Mouse (Mus musculus) liver, postnatal 0 days (tissue): ENCODE results near the gene Adarb1. TPM values are rescaled to one million over a fixed set of nuclear protein-coding genes. Genes with fewer than 3 reads are reported as not detected.

ENCODE experiments used
- ATAC-seq: fragments of 200-750 bp; cut with Nextera tagmentation; 2 replicates; pipeline ENCODE4 v1.8.0; 2017; ENCODE audit warnings: mild to moderate bottlenecking, moderate library complexity
- DNase-seq: peaks from one replicate; pipeline ENCODE4 v3.0.0-alpha.2; 2016
- H3K27ac ChIP-seq: fragments of 300-500 bp; sonication (generic); 2 replicates; pipeline ENCODE4 v1.5.1; 2014; ENCODE audit warnings: antibody characterized with exemption, moderate library complexity, mild to moderate bottlenecking, low read depth
- H3K27me3 ChIP-seq: fragments of 300-500 bp; sonication (generic); 2 replicates; pipeline ENCODE4 v1.6.1; 2014; ENCODE audit warnings: low read length, control low read depth, mixed read lengths; ENCODE audit not compliant: insufficient read depth
- H3K36me3 ChIP-seq: fragments of 300-500 bp; sonication (generic); replicated peaks from 2 replicates; pipeline ENCODE4 v1.6.1; 2014; ENCODE audit warnings: mild to moderate bottlenecking, control low read depth, low read length, moderate library complexity, mixed read lengths; ENCODE audit not compliant: insufficient read depth
- H3K4me1 ChIP-seq: fragments of 300-500 bp; sonication (generic); 2 replicates; pipeline ENCODE4 v1.6.1; 2014; ENCODE audit warnings: antibody characterized with exemption, mild to moderate bottlenecking, control low read depth; ENCODE audit not compliant: insufficient read depth
- H3K4me2 ChIP-seq: fragments of 300-500 bp; sonication (generic); 2 replicates; pipeline ENCODE4 v1.6.1; 2014; ENCODE audit warnings: low read depth, mild to moderate bottlenecking, low read length, moderate library complexity, mixed read lengths
- H3K4me3 ChIP-seq: fragments of 300-500 bp; sonication (generic); 2 replicates; pipeline ENCODE4 v1.5.1; 2014; ENCODE audit warnings: low read depth, low read length
- H3K9ac ChIP-seq: fragments of 300-500 bp; sonication (generic); replicated peaks from 2 replicates; pipeline ENCODE4 v1.6.1; 2014; ENCODE audit warnings: mild to moderate bottlenecking, moderate library complexity
- H3K9me3 ChIP-seq: fragments of 300-500 bp; sonication (generic); 2 replicates; pipeline ENCODE4 v1.6.1; 2016; ENCODE audit warnings: mild to moderate bottlenecking, control low read depth, low read length, mixed read lengths
- CTCF ChIP-seq: sonication (generic); IDR thresholded peaks from 2 replicates; pipeline ENCODE4 v1.5.1; 2016; ENCODE audit warnings: antibody characterized with exemption, low read depth
- EP300 ChIP-seq: IDR thresholded peaks from 2 replicates; pipeline ENCODE4 v1.6.1; 2016; ENCODE audit warnings: antibody characterized with exemption, low read depth, mild to moderate bottlenecking
- WGBS: fragments of 180-500 bp; shearing (Covaris S2); extraction: QIAGEN DNeasy Blood & Tissue Kit; methylation state at CpG from one replicate; pipeline ENCODE4 v1.1.7; 2014; ENCODE audit not compliant: insufficient replicate concordance; 5-methylcytosine and 5-hydroxymethylcytosine counted together
- polyA plus RNA-seq: library from polyadenylated mRNA; unstranded; fragments of >200 nt; fragmentation: Nextera tagmentation; extraction: Ambion mirVana; gene quantifications from 2 replicates; pipeline ENCODE4 v1.2.1, GENCODE M21; 2015

Gene Adarb1
- polyA plus RNA-seq, 1 experiment from 2014 or later: 1.8 TPM

- no peaks in the 10 kb centered on the region for H3K4me1 ChIP-seq
- no peaks in the 10 kb centered on the region for H3K27me3 ChIP-seq
- H3K4me3 ChIP-seq: no peak overlapping the region
- no peak for TF ChIP-seq CTCF
- 68% methylated on average over 7 of the region's 7 CpGs for WGBS
- H3K36me3 ChIP-seq: no peaks in the 10 kb centered on the region
- H3K27ac ChIP-seq: no peak overlapping the region
- DNase-seq (no peak), ATAC-seq (no peak)
- H3K4me2 ChIP-seq: no peak overlapping the region
- H3K9me3 ChIP-seq: no peaks in the 10 kb centered on the region
- no peak overlapping the region for H3K9ac ChIP-seq
These were observed 38.4 kb upstream of the Adarb1 start for GRCm38 (mm10) chr10:77456507-77456906.

DNA sequence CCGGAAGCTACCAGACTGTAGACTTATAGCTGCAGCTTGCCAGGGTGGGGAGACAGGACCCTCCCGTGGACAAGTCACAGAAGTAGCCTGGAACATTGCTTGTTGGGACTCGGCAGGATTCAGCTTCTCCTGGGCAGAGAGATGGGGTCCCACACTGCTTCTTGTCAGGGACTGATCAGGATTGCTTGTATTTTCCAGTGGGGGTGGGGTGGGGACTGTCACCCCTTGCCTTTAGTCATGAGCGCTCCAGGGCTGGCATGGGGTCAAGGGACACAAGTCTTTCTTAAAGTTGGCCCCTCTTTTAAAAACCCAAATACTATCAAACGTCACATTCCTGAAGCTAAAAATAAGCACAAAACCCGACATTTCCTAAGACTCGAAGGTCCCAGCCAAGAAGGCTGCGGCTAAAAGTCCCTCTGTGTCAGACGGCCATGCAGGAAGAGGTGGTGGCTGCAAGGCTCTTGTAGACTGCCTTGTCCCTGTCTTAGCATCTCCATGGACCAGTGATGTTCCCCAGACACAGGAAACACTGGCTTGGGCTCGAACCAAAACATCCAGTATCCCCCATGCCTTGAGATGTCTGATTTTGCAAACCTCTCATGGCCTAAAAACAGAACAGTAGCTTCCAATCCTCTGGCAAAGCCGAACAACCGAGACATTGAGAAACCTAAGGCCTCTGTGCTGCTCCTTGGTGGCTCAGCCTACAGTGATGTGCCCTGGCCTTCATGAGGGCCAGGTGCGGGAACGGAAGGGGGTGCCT, 37.4 kb upstream of the Adarb1 start:
- WGBS: 58% methylated on average over 14 of the region's 14 CpGs
- no peak overlapping the region for H3K4me2 ChIP-seq

DNA sequence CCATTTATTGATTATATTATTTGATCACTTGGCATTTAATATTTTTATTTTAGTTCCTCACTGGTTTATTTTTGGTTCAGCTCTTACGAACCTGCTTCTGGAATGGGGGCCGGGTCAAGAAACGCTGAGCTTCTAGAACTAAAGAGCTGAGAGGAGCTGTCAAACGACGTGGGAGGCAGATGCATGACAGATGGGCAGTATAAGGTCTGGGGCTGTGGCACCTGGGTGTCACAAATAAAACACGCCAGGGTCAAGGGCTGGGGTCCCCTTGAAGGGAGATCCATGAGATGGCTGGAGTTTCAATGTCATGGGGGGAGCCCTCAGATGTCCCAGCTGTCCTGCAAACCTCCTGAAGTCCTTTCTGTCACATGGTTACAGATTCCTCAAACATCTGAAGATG, 36.7 kb upstream of the Adarb1 start:
- Histone ChIP-seq H3K36me3 (no peaks in the 10 kb centered on the region), H3K27me3 (no peaks in the 10 kb centered on the region), H3K4me2 (no peak overlapping the region), H3K4me3 (no peak overlapping the region), H3K9ac (no peak overlapping the region), H3K4me1 (no peaks in the 10 kb centered on the region), H3K9me3 (no peaks in the 10 kb centered on the region), H3K27ac (no peak overlapping the region)
- WGBS: 72% methylated on average over 6 of the region's 6 CpGs
- no peak for DNase-seq
- no peak for ATAC-seq
- no peak for TF ChIP-seq EP300
- no peak for TF ChIP-seq CTCF

More for the DNA sequence above, 37.4 kb upstream of the Adarb1 start:
- Histone ChIP-seq H3K9ac (no peak overlapping the region), H3K9me3 (no peaks in the 10 kb centered on the region), H3K27me3 (no peaks in the 10 kb centered on the region), H3K36me3 (no peaks in the 10 kb centered on the region), H3K4me3 (no peak overlapping the region), H3K27ac (no peak overlapping the region), H3K4me1 (no peaks in the 10 kb centered on the region)
- no peak for TF ChIP-seq EP300
- no peak for TF ChIP-seq CTCF
- DNase-seq: no peak
- ATAC-seq: no peak

DNA sequence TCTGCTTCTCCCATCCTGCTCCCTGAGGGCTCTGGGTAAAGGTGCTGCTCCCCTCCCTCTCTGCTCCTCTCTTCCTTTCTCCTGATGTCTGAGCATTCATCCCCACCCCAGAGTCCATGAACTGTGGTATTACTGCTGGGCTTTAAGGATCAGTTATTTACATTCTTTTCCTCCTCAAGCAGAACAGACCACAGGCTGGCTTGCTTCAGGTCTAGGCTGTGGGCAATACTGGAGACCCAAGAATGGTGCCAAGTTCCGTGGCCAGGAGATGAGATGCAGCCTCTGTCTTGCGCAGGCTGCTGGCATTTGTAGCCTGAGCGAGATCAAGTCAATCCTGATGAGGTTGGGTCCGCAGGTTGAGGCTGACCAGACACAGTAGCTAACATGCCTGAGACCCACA, 33.8 kb upstream of the Adarb1 start:
- no peak overlapping the region for H3K4me2 ChIP-seq
- H3K9me3 ChIP-seq: no peaks in the 10 kb centered on the region
- no peak overlapping the region for H3K27ac ChIP-seq
- H3K9ac ChIP-seq: no peak overlapping the region
- H3K4me1 ChIP-seq: no peaks in the 10 kb centered on the region
- ATAC-seq (no peak), DNase-seq (no peak)
- TF ChIP-seq CTCF: no peak
- TF ChIP-seq EP300: no peak
- no peaks in the 10 kb centered on the region for H3K27me3 ChIP-seq
- WGBS: 79% methylated on average over 4 of the region's 4 CpGs
- H3K4me3 ChIP-seq: no peak overlapping the region
- H3K36me3 ChIP-seq: no peaks in the 10 kb centered on the region

GRCm38 (mm10) chr10:77450159-77450464, 32.0 kb upstream of the Adarb1 start:
- ATAC-seq (no peak), DNase-seq (no peak)
- Histone ChIP-seq H3K36me3 (no peaks in the 10 kb centered on the region), H3K4me2 (0 out of 2 replicates have a peak overlapping the region, but pooled peaks have one; percentile 24), H3K27me3 (no peaks in the 10 kb centered on the region), H3K4me1 (no peaks in the 10 kb centered on the region), H3K27ac (no peak overlapping the region), H3K4me3 (no peak overlapping the region), H3K9me3 (no peaks in the 10 kb centered on the region), H3K9ac (no peak overlapping the region)
- TF ChIP-seq EP300 (no peak), CTCF (no peak)

- H3K27me3 ChIP-seq: no peaks in the 10 kb centered on the region
- H3K4me2 ChIP-seq: peak overlapping the region; percentile 24; the same call in 1 of the 2 replicates
- H3K36me3 ChIP-seq: no peaks in the 10 kb centered on the region
- H3K9me3 ChIP-seq: no peaks in the 10 kb centered on the region
- no peak for DNase-seq
- H3K4me1 ChIP-seq: no peaks in the 10 kb centered on the region
- TF ChIP-seq CTCF: no peak
- TF ChIP-seq EP300: no peak
- ATAC-seq: 0 out of 2 replicates have a peak, but pooled peaks have one; percentile 27
- no peak overlapping the region for H3K9ac ChIP-seq
- WGBS: 27% methylated on average over 23 of the region's 23 CpGs
- H3K4me3 ChIP-seq: no peak overlapping the region
- no peak overlapping the region for H3K27ac ChIP-seq
These were observed 31.5 kb upstream of the Adarb1 start for GRCm38 (mm10) chr10:77449315-77450158.
